ENCODE assay signal across 8 mouse cellular contexts in genomic region chr8:125559066-125559653, GRCm38 (mm10). TPM values are rescaled to one million over a fixed set of nuclear protein-coding genes. Genes with fewer than 3 reads are reported as not detected.
DNase-seq lines count a peak whose midpoint lies in the region; ATAC-seq and TF ChIP-seq lines count a peak whose summit lies in the region.

No protein-coding gene starts in this region.

- TF ChIP-seq CTCF in hindbrain, postnatal 0 days (IDR thresholded peaks at IDR 0.05; ENCODE audit: low read depth): no peak

- ATAC-seq in kidney, embryonic 16.5 days (ENCODE audit: low FRiP score, low TSS enrichment): no peak
- no peak for ATAC-seq in hindbrain, postnatal 0 days
- peak; percentile 48; the same call in 1 of the 2 replicates for ATAC-seq in neural tube, embryonic 12.5 days (ENCODE audit: low FRiP score, low read depth)

- DNase-seq in kidney, postnatal 36 days: no peak
- no peak for DNase-seq in forebrain, embryonic 10.5 days (ENCODE audit: extremely low spot score, low spot score)
- no peak for DNase-seq in hindbrain, postnatal 0 days (ENCODE audit: low spot score)
- DNase-seq in left cerebral cortex, postnatal 14 days (ENCODE audit: low spot score in 2 of 2): no peak
- DNase-seq in thymus, postnatal 4 days: no peak
- no peak for DNase-seq in cerebellum, adult 11-12 months

- no peak overlapping the region for H3K4me3 ChIP-seq in kidney, embryonic 16.5 days (ENCODE audit: low read length)
- H3K4me3 ChIP-seq in forebrain, embryonic 10.5 days: peak overlapping the region; percentile 28; the same call in 1 of the 2 replicates
- no peak overlapping the region for H3K4me3 ChIP-seq in hindbrain, postnatal 0 days (ENCODE audit: low read length)
- H3K4me3 ChIP-seq in neural tube, embryonic 12.5 days: 0 out of 2 replicates have a peak overlapping the region, but pooled peaks have one; percentile 0

- H3K4me1 ChIP-seq in kidney, embryonic 16.5 days (ENCODE audit: insufficient read depth, low read length): peaks cover 63% of the 10 kb centered on the region
- H3K4me1 ChIP-seq in forebrain, embryonic 10.5 days: peaks cover 84% of the 10 kb centered on the region
- H3K4me1 ChIP-seq in hindbrain, postnatal 0 days (ENCODE audit: insufficient read depth, low read length): peaks cover 37% of the 10 kb centered on the region
- H3K4me1 ChIP-seq in neural tube, embryonic 12.5 days: peaks cover 41% of the 10 kb centered on the region

- no peaks in the 10 kb centered on the region for H3K9me3 ChIP-seq in kidney, embryonic 16.5 days (ENCODE audit: low read length)
- no peaks in the 10 kb centered on the region for H3K9me3 ChIP-seq in forebrain, embryonic 10.5 days
- H3K9me3 ChIP-seq in hindbrain, postnatal 0 days (ENCODE audit: low read length): no peaks in the 10 kb centered on the region
- no peaks in the 10 kb centered on the region for H3K9me3 ChIP-seq in neural tube, embryonic 12.5 days

- WGBS in kidney, embryonic 16.5 days: 58% methylated on average over 5 of the region's 5 CpGs
- 77% methylated on average over 5 of the region's 5 CpGs for WGBS in forebrain, embryonic 10.5 days
- 20% methylated on average over 5 of the region's 5 CpGs for WGBS in hindbrain, postnatal 0 days
- 38% methylated on average over 5 of the region's 5 CpGs for WGBS in neural tube, embryonic 12.5 days

- peak overlapping the region; percentile 69 for H3K27ac ChIP-seq in kidney, embryonic 16.5 days (ENCODE audit: low read length)
- peak overlapping the region; percentile 85 for H3K27ac ChIP-seq in forebrain, embryonic 10.5 days
- H3K27ac ChIP-seq in hindbrain, postnatal 0 days: peak overlapping the region; percentile 51
- H3K27ac ChIP-seq in neural tube, embryonic 12.5 days: peak overlapping the region; percentile 57

- H3K36me3 ChIP-seq in kidney, embryonic 16.5 days (ENCODE audit: insufficient read depth, low read length): no peaks in the 10 kb centered on the region
- H3K36me3 ChIP-seq in forebrain, embryonic 10.5 days (replicated peaks): no peaks in the 10 kb centered on the region
- H3K36me3 ChIP-seq in hindbrain, postnatal 0 days (ENCODE audit: insufficient read depth, low read length): no peaks in the 10 kb centered on the region
- no peaks in the 10 kb centered on the region; the same call in 1 of the 2 replicates for H3K36me3 ChIP-seq in neural tube, embryonic 12.5 days

- H3K27me3 ChIP-seq in kidney, embryonic 16.5 days (ENCODE audit: insufficient read depth, low read length): no peaks in the 10 kb centered on the region
- H3K27me3 ChIP-seq in forebrain, embryonic 10.5 days (ENCODE audit: poor library complexity, severe bottlenecking): no peaks in the 10 kb centered on the region
- H3K27me3 ChIP-seq in hindbrain, postnatal 0 days (ENCODE audit: insufficient read depth, low read length): no peaks in the 10 kb centered on the region
- H3K27me3 ChIP-seq in neural tube, embryonic 12.5 days (replicated peaks): no peaks in the 10 kb centered on the region

- peak overlapping the region; percentile 45 for H3K4me2 ChIP-seq in kidney, embryonic 16.5 days (replicated peaks; ENCODE audit: low read depth, low read length)
- H3K4me2 ChIP-seq in hindbrain, postnatal 0 days (ENCODE audit: low read depth, low read length): peak overlapping the region; percentile 49
- H3K4me2 ChIP-seq in neural tube, embryonic 12.5 days (replicated peaks): peak overlapping the region; percentile 48

- intact Hi-C loops in left cerebral cortex, postnatal 14 days (cut with DNase I): no loop called here

- H3K9ac ChIP-seq in kidney, embryonic 16.5 days (replicated peaks; ENCODE audit: low read length): 0 out of 2 replicates have a peak overlapping the region, but pooled peaks have one; percentile 29
- peak overlapping the region; percentile 37; the same call in 1 of the 2 replicates for H3K9ac ChIP-seq in hindbrain, postnatal 0 days (replicated peaks; ENCODE audit: low read length)
- peak overlapping the region; percentile 38 for H3K9ac ChIP-seq in neural tube, embryonic 12.5 days

RNA-seq across cellular contexts. Expression of gene Sipa1l2, which starts 10.4 kb away (rescaled TPM):
- 18.1 and 18.3 TPM in 2 replicates for polyA plus RNA-seq in kidney, embryonic 16.5 days (2015; fragmentation: Nextera tagmentation; extraction: Ambion mirVana)
- polyA plus RNA-seq in forebrain, embryonic 10.5 days (2016; fragmentation: Nextera tagmentation; extraction: Ambion mirVana): 13.1 and 15.4 TPM in 2 replicates
- total RNA-seq in hindbrain, postnatal 0 days (2014; rRNA removed): 62.2 and 62.8 TPM in 2 replicates
- polyA plus RNA-seq in hindbrain, postnatal 0 days (2015; fragmentation: Nextera tagmentation; extraction: Ambion mirVana): 11.5 and 12.2 TPM in 2 replicates
- 24.4 and 25.9 TPM in 2 replicates for polyA plus RNA-seq in neural tube, embryonic 12.5 days (2016; fragmentation: Nextera tagmentation; extraction: Ambion mirVana)
- total RNA-seq in left cerebral cortex, postnatal 14 days (2021): 10 to 100 TPM; 37.7 to 41.5 TPM

Comparison
In these comparisons a context has a peak if more than half of its experiments do, and no peak if none do; other contexts are left out.
1. H3K4me3 ChIP-seq: peak in forebrain, embryonic 10.5 days (single experiment) and neural tube, embryonic 12.5 days (single experiment); none in kidney, embryonic 16.5 days (single experiment) and hindbrain, postnatal 0 days (single experiment).
2. Peak in every context shown above with its lines, with median percentiles within 50 percentile points of each other: H3K27ac ChIP-seq, H3K4me2 ChIP-seq and H3K9ac ChIP-seq.